Mouse (Mus musculus) cerebellum, adult 9-10 months (tissue): ENCODE measurements at regions not wholly inside any gene's neighbourhood (a gene's known extent, or its start where the extent isn't known, plus 50 kb on each side); places are given as distances from the start of the nearest gene placed in this dataset.
"Not testable (repeated sequence)": the region's sequence is repeated elsewhere in the genome, so short reads cannot be mapped to it uniquely, and the experiment has no call there.

Experiments
- DNase-seq: peaks from one replicate; pipeline ENCODE4 v3.0.0; 2022

- not testable (repeated sequence) for DNase-seq
Measured at GRCm38 (mm10) chr12:117327086-117327485, 189.2 kb upstream of the Rapgef5 start.

- DNase-seq, result no peak
Measured at GRCm38 (mm10) chr12:117330418-117330817, 185.9 kb upstream of the Rapgef5 start.

- DNase-seq, result no peak
Measured at GRCm38 (mm10) chr12:117336856-117337255, 179.4 kb upstream of the Rapgef5 start.

GRCm38 (mm10) chr12:117342321-117342720 is 174.0 kb upstream of the Rapgef5 start:
- no peak for DNase-seq

DNA sequence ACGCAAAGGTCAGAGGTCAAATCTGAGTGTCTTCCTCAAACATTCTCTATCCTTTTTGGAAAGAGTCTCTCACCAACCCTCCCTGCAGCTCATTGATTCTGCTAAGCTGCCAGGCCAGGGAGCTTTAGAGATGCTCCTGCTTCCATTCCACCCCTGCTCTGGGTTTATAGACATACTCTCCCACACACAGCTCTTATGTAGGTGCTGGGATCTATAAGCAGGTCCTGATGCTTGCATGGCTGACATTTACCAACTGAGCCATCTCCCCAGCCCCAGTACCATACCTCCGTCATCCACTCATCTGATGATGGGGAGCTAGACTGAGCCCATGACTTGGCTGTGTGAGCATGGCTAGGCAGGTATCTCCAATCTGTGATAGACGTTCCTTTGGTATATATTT is 173.2 kb upstream of the Rapgef5 start:
- no peak for DNase-seq

- DNase-seq, result not testable (repeated sequence)
Measured at GRCm38 (mm10) chr12:117343605-117344004, 172.7 kb upstream of the Rapgef5 start.

DNA sequence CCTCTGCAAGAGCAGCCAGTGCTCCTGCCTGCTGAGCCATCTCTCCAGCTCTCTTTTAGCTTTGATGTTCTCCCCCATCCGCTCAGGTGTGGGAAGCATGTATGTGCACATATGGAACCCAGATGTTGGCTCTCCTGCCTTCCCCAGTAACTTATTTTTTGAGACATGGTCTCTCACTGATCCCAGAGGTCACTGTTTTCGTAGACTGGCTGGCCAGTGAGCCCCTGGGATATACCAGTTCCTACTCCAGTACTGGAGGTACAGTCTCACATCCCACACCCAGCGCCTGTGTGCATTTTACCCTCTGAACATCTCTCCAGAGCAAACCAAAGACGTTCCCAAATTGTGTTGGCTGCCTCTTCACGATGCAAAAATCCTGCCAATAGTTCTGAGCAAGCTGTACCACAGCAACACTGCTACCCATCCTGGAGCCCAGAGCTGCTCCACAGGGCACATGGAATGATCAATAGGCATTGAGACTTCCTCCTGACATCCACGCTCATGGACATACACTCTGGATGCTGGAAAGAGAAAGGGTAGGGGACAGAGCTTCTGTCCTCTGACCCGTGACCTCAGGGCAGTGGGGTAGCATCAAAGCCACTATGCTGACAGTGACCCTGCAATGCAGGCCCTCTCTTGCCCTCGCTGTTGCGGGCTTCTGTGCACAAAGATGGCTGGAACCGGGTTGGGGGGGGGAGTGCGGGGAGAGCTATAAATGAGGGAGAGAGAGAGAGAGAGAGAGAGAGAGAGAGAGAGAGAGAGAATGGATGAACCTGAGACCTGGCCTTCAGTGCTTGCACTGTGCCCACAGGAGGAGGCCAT is 171.8 kb upstream of the Rapgef5 start:
- no peak for DNase-seq

GRCm38 (mm10) chr12:117345088-117345977 is 170.9 kb upstream of the Rapgef5 start:
- DNase-seq, result peak; percentile 33

- DNase-seq, result no peak
Measured at GRCm38 (mm10) chr12:117346091-117346490, 170.2 kb upstream of the Rapgef5 start.

DNA sequence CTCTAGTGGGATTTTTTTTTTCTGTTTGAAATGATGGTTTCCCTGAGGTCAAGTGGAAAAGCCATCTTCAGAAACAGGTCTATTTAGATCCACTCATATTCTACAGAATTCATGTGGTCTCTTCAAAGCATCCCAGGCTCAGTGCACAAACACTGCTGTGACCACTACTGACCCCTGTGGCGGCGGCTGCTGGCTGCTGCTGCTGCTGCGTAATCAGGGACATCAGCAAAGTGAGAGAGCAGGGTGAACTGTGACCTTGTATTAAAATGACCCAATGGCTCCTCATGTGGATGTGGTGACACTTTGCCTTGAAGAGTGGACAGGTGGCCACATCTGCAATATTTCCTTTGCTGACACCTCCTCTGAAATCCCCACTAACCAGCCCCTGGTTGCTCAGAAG is 169.1 kb upstream of the Rapgef5 start:
- DNase-seq, result no peak

- no peak for DNase-seq
Measured at GRCm38 (mm10) chr12:117348516-117348915, 167.8 kb upstream of the Rapgef5 start.

GRCm38 (mm10) chr12:117351900-117352299 is 164.4 kb upstream of the Rapgef5 start:
- DNase-seq, result no peak

- no peak for DNase-seq
Measured at GRCm38 (mm10) chr12:117352511-117352910, 163.8 kb upstream of the Rapgef5 start.

- DNase-seq, result peak; percentile 39
Measured at GRCm38 (mm10) chr12:117352938-117353337, 163.3 kb upstream of the Rapgef5 start.

GRCm38 (mm10) chr12:117357811-117358210 is 158.5 kb upstream of the Rapgef5 start:
- DNase-seq, result no peak

DNA sequence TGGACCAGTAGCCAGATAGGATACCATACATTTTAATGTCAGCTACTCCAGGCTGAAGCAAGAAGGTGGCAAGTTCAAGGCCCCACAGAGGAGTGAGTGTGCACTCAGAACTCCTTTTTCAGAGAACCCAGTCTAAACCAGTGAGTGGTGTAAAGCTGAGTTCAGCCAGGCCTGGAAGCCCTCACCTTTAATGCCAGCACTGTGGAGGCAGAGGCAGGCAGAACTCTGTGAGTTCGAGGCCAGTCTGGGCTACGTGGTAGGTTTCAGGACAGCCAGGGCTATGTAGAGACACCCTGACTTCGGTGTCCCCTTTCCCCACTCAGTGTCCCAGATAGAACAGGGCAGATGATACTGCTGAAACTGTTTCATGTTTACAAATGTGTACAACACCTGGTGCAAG is 157.4 kb upstream of the Rapgef5 start:
- no peak for DNase-seq

DNA sequence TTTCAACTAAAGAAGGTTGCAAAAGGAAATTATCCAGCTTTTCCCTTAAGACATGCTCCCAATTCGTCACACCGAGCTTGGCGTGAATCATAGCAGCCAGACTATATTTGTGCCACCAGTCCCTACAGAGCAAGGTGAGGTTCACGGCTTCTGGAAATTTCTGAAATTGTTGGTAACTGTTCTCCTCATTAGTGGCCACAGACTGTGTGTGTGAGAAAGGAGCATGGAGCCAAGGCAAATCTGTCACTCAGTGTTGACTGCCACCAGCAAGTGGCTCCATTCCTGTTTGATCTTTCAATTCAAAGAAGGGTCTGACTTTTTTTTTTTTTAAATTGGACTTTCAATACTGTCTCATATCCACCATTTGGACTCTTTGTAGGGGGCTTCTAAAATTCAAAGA is 156.1 kb upstream of the Rapgef5 start:
- DNase-seq, result no peak

- DNase-seq, result no peak
Measured at GRCm38 (mm10) chr12:117361826-117362225, 154.5 kb upstream of the Rapgef5 start.

DNA sequence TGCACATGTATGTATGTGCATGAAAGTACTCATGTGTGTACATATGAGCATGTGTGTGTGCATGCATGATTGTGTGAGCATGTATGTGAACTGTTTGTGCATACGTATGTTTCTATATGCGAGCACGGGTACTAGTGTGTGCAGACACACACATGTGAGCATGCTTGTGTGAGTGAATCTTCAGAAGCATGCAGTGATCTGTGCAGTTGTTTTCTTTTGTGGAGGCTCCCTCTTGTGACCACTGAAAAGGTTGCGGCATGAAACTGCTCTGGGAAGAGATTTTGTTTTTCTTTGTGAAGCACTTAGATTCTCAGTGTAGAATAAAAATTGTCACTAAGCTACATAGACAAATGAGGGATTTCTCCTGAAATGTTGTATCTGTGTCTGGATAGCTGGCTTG is 152.8 kb upstream of the Rapgef5 start:
- not testable (repeated sequence) for DNase-seq

- DNase-seq, result no peak
Measured at GRCm38 (mm10) chr12:117365181-117365580, 151.1 kb upstream of the Rapgef5 start.

GRCm38 (mm10) chr12:117365876-117366275 is 150.4 kb upstream of the Rapgef5 start:
- no peak for DNase-seq

GRCm38 (mm10) chr12:117378297-117378887 is 137.9 kb upstream of the Rapgef5 start:
- no peak for DNase-seq

DNA sequence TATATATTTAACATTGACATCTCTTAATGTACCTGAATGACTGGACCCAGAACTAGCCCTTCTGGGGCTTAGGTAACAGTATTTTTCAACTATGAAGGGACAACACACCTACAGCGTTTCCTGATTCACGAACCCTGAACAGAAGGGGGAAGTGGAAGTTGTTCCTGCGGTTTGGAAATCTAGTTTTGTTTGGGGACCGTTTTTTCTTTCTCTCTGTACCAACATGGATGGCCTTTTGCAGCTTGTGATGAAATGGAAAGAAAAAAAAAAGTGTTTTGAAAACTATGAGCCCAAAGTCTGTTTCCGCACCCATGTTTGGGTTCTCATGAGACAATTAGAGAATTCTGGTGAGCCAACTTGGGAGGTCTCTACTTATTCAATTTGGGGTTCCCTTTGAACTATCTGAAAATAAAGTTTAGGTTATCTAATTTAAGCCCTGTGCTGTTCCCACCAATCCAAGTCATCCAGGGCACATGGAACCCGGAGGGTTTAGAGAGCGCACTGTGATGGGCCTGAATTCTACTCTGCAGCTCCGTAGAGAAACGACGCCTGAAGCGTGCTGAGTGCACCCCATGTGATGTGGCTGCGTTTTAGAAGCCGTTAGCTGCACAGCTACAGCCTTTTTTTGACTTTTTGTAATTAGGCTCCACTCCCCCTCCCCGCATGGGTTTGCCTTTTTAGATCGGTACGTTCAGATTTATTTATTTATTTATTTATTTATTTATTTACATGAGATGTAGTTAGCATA is 137.0 kb upstream of the Rapgef5 start:
- DNase-seq, result no peak
